Mouse (Mus musculus) megakaryocyte, embryonic 14.5 days (primary cell): ENCODE results near the gene Map4.

Source experiments
- FLI1 ChIP-seq: IDR thresholded peaks from 2 replicates; pipeline ENCODE4 v1.6.1; 2012; ENCODE audit warnings: low read length, inconsistent platforms, mixed read lengths
- GATA1 ChIP-seq: IDR thresholded peaks from 3 replicates; pipeline ENCODE4 v1.6.1; 2012; ENCODE audit warnings: mixed read lengths, low read length, inconsistent platforms, borderline replicate concordance

- TF ChIP-seq GATA1, result no peak
- TF ChIP-seq FLI1, result no peak
These were observed 24.0 kb upstream of the Map4 start for GRCm38 (mm10) chr9:109907300-109907699.
